Mouse (Mus musculus) urinary bladder, postnatal 14 days (tissue): ENCODE data around the gene Lhx6.

Experiments
- DNase-seq: peaks from one replicate; pipeline ENCODE4 v3.0.0; 2021; ENCODE audit warnings: low spot score

Lhx6 gene

DNA sequence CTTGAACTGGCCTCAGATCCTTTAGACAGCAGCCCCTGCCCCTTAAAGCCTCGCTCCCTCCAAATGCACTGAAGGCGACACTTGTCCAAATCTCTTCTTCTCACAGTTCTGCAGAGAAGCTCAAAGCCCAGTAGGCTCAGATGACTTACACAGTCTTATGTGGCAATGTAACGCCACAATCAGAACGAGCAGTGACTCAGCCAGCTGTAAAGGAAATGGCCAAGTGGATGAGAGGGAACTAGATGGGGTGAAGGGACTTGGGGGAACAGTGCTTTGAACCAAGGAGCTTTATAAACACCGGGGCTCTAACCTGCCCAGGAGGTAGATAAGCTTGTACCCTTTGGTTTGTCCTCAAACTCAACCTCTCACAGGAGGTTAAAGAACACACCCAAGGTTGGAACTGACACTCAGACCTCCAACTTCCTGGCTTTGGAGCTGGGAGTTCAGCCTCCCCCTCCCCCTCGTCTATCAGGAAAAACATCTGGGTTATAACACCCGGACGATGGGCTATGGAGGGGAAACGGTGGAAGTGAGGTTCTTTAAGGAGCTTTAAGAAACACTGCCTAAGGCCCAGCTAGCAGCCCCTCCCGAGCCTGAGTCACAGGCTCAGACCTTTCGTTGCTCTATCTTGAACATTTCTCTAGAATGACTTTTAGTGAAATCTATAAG, 69.7 kb downstream of the Lhx6 start:
- DNase-seq = no peak

- no peak for DNase-seq
Measured at GRCm38 (mm10) chr2:36034898-36035297, 70.3 kb downstream of the Lhx6 start.

DNA sequence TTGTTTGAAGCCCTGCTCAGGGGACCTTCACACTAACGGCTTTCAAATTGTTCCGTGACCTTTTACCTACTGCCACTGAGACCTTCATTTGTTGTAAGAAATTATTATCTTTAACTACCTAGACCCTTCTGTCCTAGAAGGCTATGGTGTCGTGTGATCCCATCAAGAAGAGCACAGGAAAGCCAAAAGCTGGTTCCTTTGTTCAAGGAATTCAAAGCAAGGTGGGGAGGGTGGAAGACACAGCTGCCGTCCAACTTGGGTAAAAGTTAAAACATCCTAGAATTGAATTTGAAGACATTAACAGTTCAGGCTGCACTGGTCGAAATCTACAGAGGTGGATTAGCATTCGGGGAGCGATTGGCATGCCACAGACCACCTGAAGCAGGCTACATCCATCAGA, 71.2 kb downstream of the Lhx6 start:
- DNase-seq = no peak

GRCm38 (mm10) chr2:36032884-36033283, 72.3 kb downstream of the Lhx6 start:
- no peak for DNase-seq
